Mouse (Mus musculus) liver, adult 2 months (tissue): Measurements from ENCODE around the gene Anxa8. TPM values are rescaled to one million over a fixed set of nuclear protein-coding genes. Genes with fewer than 3 reads are reported as not detected.

Experiments
- DNase-seq: peaks from one replicate; pipeline ENCODE4 v3.0.0-alpha.2; 2011; ENCODE audit warnings: low read depth, low spot score; ENCODE audit errors: extremely low read depth
- H3K27ac ChIP-seq: fragments of 200-500 bp; replicated peaks from 2 replicates; pipeline ENCODE4 v1.5.1; 2012; ENCODE audit warnings: low read depth, mild to moderate bottlenecking, control low read depth, inconsistent platforms, low read length; ENCODE audit not compliant: insufficient read depth
- H3K27me3 ChIP-seq: fragments of 200-500 bp; 2 replicates; pipeline ENCODE4 v1.6.1; 2012; ENCODE audit warnings: mild to moderate bottlenecking, moderate library complexity, low read length, inconsistent platforms; ENCODE audit not compliant: control insufficient read depth, insufficient read depth
- H3K36me3 ChIP-seq: fragments of 200-500 bp; 2 replicates; pipeline ENCODE4 v1.6.1; 2012; ENCODE audit warnings: low read length, inconsistent platforms; ENCODE audit not compliant: control insufficient read depth, insufficient read depth
- H3K4me1 ChIP-seq: fragments of 200-500 bp; 2 replicates; pipeline ENCODE4 v1.6.1; 2011; ENCODE audit warnings: low read length; ENCODE audit not compliant: control insufficient read depth, insufficient read depth
- H3K4me3 ChIP-seq: fragments of 200-500 bp; 2 replicates; pipeline ENCODE4 v1.5.1; 2011; ENCODE audit warnings: low read depth, mild to moderate bottlenecking, control low read depth, low read length, moderate library complexity; ENCODE audit not compliant: insufficient read depth
- H3K79me2 ChIP-seq: fragments of 200-500 bp; 2 replicates; pipeline ENCODE4 v1.6.1; 2012; ENCODE audit warnings: inconsistent platforms, mild to moderate bottlenecking, low read length, moderate library complexity; ENCODE audit not compliant: control insufficient read depth, insufficient read depth
- H3K9ac ChIP-seq: fragments of 200-500 bp; 2 replicates; pipeline ENCODE4 v1.6.1; 2012; ENCODE audit warnings: low read depth, mild to moderate bottlenecking, control low read depth, inconsistent platforms, low read length
- CTCF ChIP-seq: fragments of 200-500 bp; IDR thresholded peaks from 2 replicates; pipeline ENCODE4 v1.5.1; 2011; ENCODE audit warnings: low read depth, low read length, control low read depth
- POLR2A ChIP-seq: fragments of 200-500 bp; IDR thresholded peaks from 2 replicates; pipeline ENCODE4 v1.6.1; 2011; ENCODE audit warnings: low read length, control low read depth; ENCODE audit not compliant: insufficient read depth; ENCODE audit errors: extremely low read depth
- WGBS: fragments of 180-500 bp; shearing (Covaris S2); methylation state at CpG from one replicate; pipeline ENCODE4 v1.1.7; 2018; 5-methylcytosine and 5-hydroxymethylcytosine counted together
- polyA plus RNA-seq: library from polyadenylated mRNA; depleted of rRNA; stranded (reverse); fragments of >200 nt; gene quantifications from 2 replicates; pipeline ENCODE4 v1.2.3, GENCODE M21; 2012
- total RNA-seq: library from RNA; depleted of rRNA; stranded (reverse); fragments of >200 nt; gene quantifications from 2 replicates; pipeline ENCODE4 v1.2.3, GENCODE M21; 2014

Anxa8 gene
- total and polyA plus RNA-seq, 2 experiments, result not detected

- H3K27ac ChIP-seq, result no peak overlapping the region
- H3K79me2 ChIP-seq, result no peaks in the 10 kb centered on the region
- no peak for TF ChIP-seq CTCF
- H3K27me3 ChIP-seq, result no peaks in the 10 kb centered on the region
- no peak overlapping the region for H3K4me3 ChIP-seq
- H3K36me3 ChIP-seq, result no peaks in the 10 kb centered on the region
- H3K9ac ChIP-seq, result no peak overlapping the region
- no peak for DNase-seq
- H3K4me1 ChIP-seq, result no peaks in the 10 kb centered on the region
- whole genome bisulfite sequencing, result 84% methylated on average over 8 of the region's 8 CpGs
Observed at GRCm38 (mm10) chr14:34089796-34090195, 4.0 kb downstream of the Anxa8 start.

- no peaks in the 10 kb centered on the region for H3K27me3 ChIP-seq
- no peaks in the 10 kb centered on the region for H3K4me1 ChIP-seq
- peak; percentile 26 for DNase-seq
- no peak overlapping the region for H3K9ac ChIP-seq
- no peaks in the 10 kb centered on the region for H3K36me3 ChIP-seq
- no peak overlapping the region for H3K27ac ChIP-seq
- no peak overlapping the region for H3K4me3 ChIP-seq
- no peak for TF ChIP-seq CTCF
- TF ChIP-seq POLR2A, result no peak
- 75% methylated on average over 5 of the region's 5 CpGs for WGBS
- no peaks in the 10 kb centered on the region for H3K79me2 ChIP-seq
Observed at GRCm38 (mm10) chr14:34091475-34091874, 5.7 kb downstream of the Anxa8 start.

- H3K27me3 ChIP-seq, result no peaks in the 10 kb centered on the region
- no peak for TF ChIP-seq CTCF
- TF ChIP-seq POLR2A, result no peak
- 89% methylated on average over 1 of the region's 1 CpGs for WGBS
Observed at GRCm38 (mm10) chr14:34092856-34093255, 7.1 kb downstream of the Anxa8 start.

GRCm38 (mm10) chr14:34096161-34096560 is 10.4 kb downstream of the Anxa8 start:
- TF ChIP-seq POLR2A, result no peak
- Histone ChIP-seq H3K4me3 (no peak overlapping the region), H3K9ac (no peak overlapping the region), H3K36me3 (no peaks in the 10 kb centered on the region), H3K27me3 (no peaks in the 10 kb centered on the region), H3K79me2 (no peaks in the 10 kb centered on the region), H3K4me1 (no peaks in the 10 kb centered on the region), H3K27ac (no peak overlapping the region)
- WGBS, result 75% methylated on average over 5 of the region's 5 CpGs
- DNase-seq, result no peak

More at GRCm38 (mm10) chr14:34092856-34093255, 7.1 kb downstream of the Anxa8 start:
- H3K79me2 ChIP-seq, result no peaks in the 10 kb centered on the region
- H3K27ac ChIP-seq, result no peak overlapping the region
- H3K4me1 ChIP-seq, result no peaks in the 10 kb centered on the region
- no peak overlapping the region for H3K9ac ChIP-seq
- DNase-seq, result peak; percentile 43
- no peaks in the 10 kb centered on the region for H3K36me3 ChIP-seq
- H3K4me3 ChIP-seq, result no peak overlapping the region

GRCm38 (mm10) chr14:34102601-34103000 is 16.8 kb downstream of the Anxa8 start, which contains the start of gene A630023A22Rik:
A630023A22Rik (minus strand) TSS chr14:34102754.
- Histone ChIP-seq H3K27me3 (no peaks in the 10 kb centered on the region), H3K4me3 (no peak within 1 kb of the TSS), H3K9ac (no peak within 1 kb of the TSS), H3K36me3 (no peaks in the 10 kb centered on the region), H3K4me1 (no peaks in the 10 kb centered on the region), H3K79me2 (no peaks in the 10 kb centered on the region), H3K27ac (no peak within 1 kb of the TSS)
- TF ChIP-seq CTCF, result no peak
- 77% methylated on average over 5 of the region's 5 CpGs for WGBS
- DNase-seq, result no peak

- no peaks in the 10 kb centered on the region for H3K4me1 ChIP-seq
- H3K27me3 ChIP-seq, result no peaks in the 10 kb centered on the region
- H3K27ac ChIP-seq, result no peak overlapping the region
- TF ChIP-seq CTCF, result no peak
- TF ChIP-seq POLR2A, result no peak
- no peaks in the 10 kb centered on the region for H3K36me3 ChIP-seq
- WGBS, result 86% methylated on average over 3 of the region's 3 CpGs
- H3K79me2 ChIP-seq, result no peaks in the 10 kb centered on the region
- no peak overlapping the region for H3K9ac ChIP-seq
- H3K4me3 ChIP-seq, result no peak overlapping the region
- DNase-seq, result no peak
Observed at GRCm38 (mm10) chr14:34103855-34104254, 18.1 kb downstream of the Anxa8 start.
